Mouse (Mus musculus): Measurements from ENCODE around the gene Ssc4d. TPM values are rescaled to one million over a fixed set of nuclear protein-coding genes. Genes with fewer than 3 reads are reported as not detected.

Gene Ssc4d
- polyA plus RNA-seq, 1 experiment from 2014 or later: 2.2 TPM

DNA sequence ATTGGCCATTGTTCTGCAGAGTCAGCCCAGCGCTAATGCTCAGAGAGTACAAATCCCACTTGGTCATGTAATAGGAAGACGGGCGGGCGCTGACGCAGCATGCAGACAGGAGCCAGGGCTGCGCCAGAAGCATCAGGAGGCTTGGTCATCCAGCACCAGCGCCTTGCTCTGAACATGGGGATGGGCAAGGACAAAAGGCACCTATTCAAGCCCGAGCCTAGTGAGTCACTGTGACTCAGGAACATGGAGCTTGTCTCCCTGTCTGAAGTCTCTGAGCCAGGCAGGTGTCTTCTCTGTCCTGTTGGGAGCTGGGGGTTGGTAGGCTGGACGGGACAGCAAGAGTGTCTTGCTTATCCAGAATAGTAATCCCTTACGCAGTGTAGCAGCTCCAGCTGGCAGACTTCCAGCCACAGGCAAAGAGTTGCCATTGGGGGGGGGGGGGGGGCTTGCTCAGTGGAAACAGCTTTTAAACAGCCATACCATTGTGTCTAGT is 28.4 kb downstream of the Ssc4d start:
- Histone ChIP-seq H3K4me3 (ENCODE audit: low read depth, low read length) (no peak overlapping the region), H3K27ac (ENCODE audit: low read length) (no peak overlapping the region), H3K9me3 (ENCODE audit: control insufficient read depth, low read depth, low read length) (no peaks in the 10 kb centered on the region), H3K4me2 (replicated peaks; ENCODE audit: low read depth, low read length) (no peak overlapping the region), H3K9ac (replicated peaks; ENCODE audit: low read depth, low read length) (no peak overlapping the region), H3K4me1 (ENCODE audit: control insufficient read depth, insufficient read depth, low read length) (peaks cover 7% of the 10 kb centered on the region), H3K27me3 (ENCODE audit: control insufficient read depth, insufficient read depth, low read length) (no peaks in the 10 kb centered on the region), H3K36me3 (ENCODE audit: control insufficient read depth, insufficient read depth, low read length) (no peaks in the 10 kb centered on the region)
- ATAC-seq (ENCODE audit: insufficient number of reproducible peaks, insufficient read depth, low FRiP score, low read depth): peak; percentile 68; the same call in 1 of the 2 replicates
- 45% methylated on average over 10 of the region's 10 CpGs for WGBS

GRCm38 (mm10) chr5:135942710-135943109 is 31.6 kb downstream of the Ssc4d start:
- Histone ChIP-seq H3K4me1 (ENCODE audit: control insufficient read depth, insufficient read depth, low read length) (peaks cover 7% of the 10 kb centered on the region), H3K27ac (ENCODE audit: low read length) (no peak overlapping the region), H3K27me3 (ENCODE audit: control insufficient read depth, insufficient read depth, low read length) (no peaks in the 10 kb centered on the region), H3K4me3 (ENCODE audit: low read depth, low read length) (no peak overlapping the region), H3K9ac (replicated peaks; ENCODE audit: low read depth, low read length) (no peak overlapping the region), H3K9me3 (ENCODE audit: control insufficient read depth, low read depth, low read length) (no peaks in the 10 kb centered on the region), H3K36me3 (ENCODE audit: control insufficient read depth, insufficient read depth, low read length) (no peaks in the 10 kb centered on the region), H3K4me2 (replicated peaks; ENCODE audit: low read depth, low read length) (no peak overlapping the region)
- ATAC-seq (ENCODE audit: insufficient number of reproducible peaks, insufficient read depth, low FRiP score, low read depth): no peak
- 65% methylated on average over 6 of the region's 6 CpGs for WGBS

DNA sequence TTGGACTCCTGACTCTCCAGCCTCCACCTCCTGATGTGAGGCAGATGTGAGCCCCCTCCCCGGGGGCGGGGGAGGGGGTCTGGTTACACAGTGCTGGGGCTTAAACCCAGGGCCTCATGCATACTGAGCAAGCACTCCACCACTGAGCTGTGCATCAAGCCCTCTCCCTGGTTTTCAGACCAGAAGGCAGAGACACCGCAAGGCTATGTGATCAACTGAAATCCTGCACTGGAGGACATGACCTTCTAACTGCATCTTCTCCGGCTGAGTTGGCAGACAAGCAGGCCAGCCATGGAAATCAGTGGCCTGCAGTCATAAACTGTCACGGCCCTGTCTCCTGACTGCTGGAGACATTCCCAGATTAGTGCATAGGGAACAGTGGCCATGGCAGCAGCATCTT is 33.7 kb downstream of the Ssc4d start:
- no peaks in the 10 kb centered on the region for H3K4me1 ChIP-seq (ENCODE audit: control insufficient read depth, insufficient read depth, low read length)
- H3K4me2 ChIP-seq (replicated peaks; ENCODE audit: low read depth, low read length): no peak overlapping the region
- ATAC-seq (ENCODE audit: insufficient number of reproducible peaks, insufficient read depth, low FRiP score, low read depth): no peak
- H3K9me3 ChIP-seq (ENCODE audit: control insufficient read depth, low read depth, low read length): no peaks in the 10 kb centered on the region
- H3K9ac ChIP-seq (replicated peaks; ENCODE audit: low read depth, low read length): no peak overlapping the region
- no peaks in the 10 kb centered on the region for H3K36me3 ChIP-seq (ENCODE audit: control insufficient read depth, insufficient read depth, low read length)
- no peak overlapping the region for H3K4me3 ChIP-seq (ENCODE audit: low read depth, low read length)
- no peaks in the 10 kb centered on the region for H3K27me3 ChIP-seq (ENCODE audit: control insufficient read depth, insufficient read depth, low read length)
- no peak overlapping the region for H3K27ac ChIP-seq (ENCODE audit: low read length)
- 60% methylated on average over 5 of the region's 5 CpGs for WGBS

DNA sequence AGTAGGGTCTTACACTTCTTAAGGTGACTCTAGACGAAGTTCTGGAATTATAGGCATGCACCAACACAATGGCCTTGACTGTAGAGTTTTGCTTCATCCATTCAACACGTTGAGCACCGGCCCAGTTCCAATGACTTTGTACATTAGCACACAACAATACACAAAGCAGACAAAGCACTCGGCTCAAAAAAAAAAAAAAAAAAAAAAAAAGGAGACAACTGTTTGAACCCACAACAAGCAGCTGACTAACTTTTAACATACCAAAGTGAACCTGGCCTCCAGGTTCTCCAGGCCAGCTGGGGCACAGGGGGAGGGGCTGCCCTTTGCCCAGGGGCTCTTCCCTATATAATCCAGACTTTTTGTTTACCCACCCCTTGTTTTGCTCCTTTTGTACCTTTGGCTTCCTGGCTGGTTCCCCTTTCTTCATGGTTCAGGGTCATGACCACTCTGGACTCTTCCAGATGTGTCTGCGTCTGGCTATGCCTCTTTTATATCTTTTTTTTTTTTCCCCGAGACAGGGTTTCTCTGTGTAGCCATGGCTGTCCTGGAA is 38.6 kb downstream of the Ssc4d start:
- Histone ChIP-seq H3K4me1 (ENCODE audit: control insufficient read depth, insufficient read depth, low read length) (0 out of 2 replicates have a peak, but pooled peaks cover 3% of the 10 kb centered on the region), H3K4me2 (replicated peaks; ENCODE audit: low read depth, low read length) (no peak overlapping the region), H3K4me3 (ENCODE audit: low read depth, low read length) (no peak overlapping the region), H3K27me3 (ENCODE audit: control insufficient read depth, insufficient read depth, low read length) (no peaks in the 10 kb centered on the region), H3K9ac (replicated peaks; ENCODE audit: low read depth, low read length) (no peak overlapping the region), H3K36me3 (ENCODE audit: control insufficient read depth, insufficient read depth, low read length) (peaks cover 18% of the 10 kb centered on the region), H3K9me3 (ENCODE audit: control insufficient read depth, low read depth, low read length) (no peaks in the 10 kb centered on the region), H3K27ac (ENCODE audit: low read length) (no peak overlapping the region)
- WGBS: 82% methylated on average over 6 of the region's 6 CpGs
- no peak for ATAC-seq (ENCODE audit: insufficient number of reproducible peaks, insufficient read depth, low FRiP score, low read depth)

- Histone ChIP-seq H3K4me1 (ENCODE audit: control insufficient read depth, insufficient read depth, low read length) (0 out of 2 replicates have a peak, but pooled peaks cover 3% of the 10 kb centered on the region), H3K9me3 (ENCODE audit: control insufficient read depth, low read depth, low read length) (no peaks in the 10 kb centered on the region), H3K4me2 (replicated peaks; ENCODE audit: low read depth, low read length) (peak overlapping the region; percentile 26), H3K9ac (replicated peaks; ENCODE audit: low read depth, low read length) (no peak overlapping the region), H3K27ac (ENCODE audit: low read length) (peak overlapping the region; percentile 74; the same call in 1 of the 2 replicates), H3K4me3 (ENCODE audit: low read depth, low read length) (0 out of 2 replicates have a peak overlapping the region, but pooled peaks have one; percentile 57), H3K36me3 (ENCODE audit: control insufficient read depth, insufficient read depth, low read length) (peaks cover 23% of the 10 kb centered on the region), H3K27me3 (ENCODE audit: control insufficient read depth, insufficient read depth, low read length) (no peaks in the 10 kb centered on the region)
- ATAC-seq (ENCODE audit: insufficient number of reproducible peaks, insufficient read depth, low FRiP score, low read depth): peak; percentile 23
- WGBS: 54% methylated on average over 7 of the region's 7 CpGs
Measured at GRCm38 (mm10) chr5:135935176-135935523, 39.2 kb downstream of the Ssc4d start.

DNA sequence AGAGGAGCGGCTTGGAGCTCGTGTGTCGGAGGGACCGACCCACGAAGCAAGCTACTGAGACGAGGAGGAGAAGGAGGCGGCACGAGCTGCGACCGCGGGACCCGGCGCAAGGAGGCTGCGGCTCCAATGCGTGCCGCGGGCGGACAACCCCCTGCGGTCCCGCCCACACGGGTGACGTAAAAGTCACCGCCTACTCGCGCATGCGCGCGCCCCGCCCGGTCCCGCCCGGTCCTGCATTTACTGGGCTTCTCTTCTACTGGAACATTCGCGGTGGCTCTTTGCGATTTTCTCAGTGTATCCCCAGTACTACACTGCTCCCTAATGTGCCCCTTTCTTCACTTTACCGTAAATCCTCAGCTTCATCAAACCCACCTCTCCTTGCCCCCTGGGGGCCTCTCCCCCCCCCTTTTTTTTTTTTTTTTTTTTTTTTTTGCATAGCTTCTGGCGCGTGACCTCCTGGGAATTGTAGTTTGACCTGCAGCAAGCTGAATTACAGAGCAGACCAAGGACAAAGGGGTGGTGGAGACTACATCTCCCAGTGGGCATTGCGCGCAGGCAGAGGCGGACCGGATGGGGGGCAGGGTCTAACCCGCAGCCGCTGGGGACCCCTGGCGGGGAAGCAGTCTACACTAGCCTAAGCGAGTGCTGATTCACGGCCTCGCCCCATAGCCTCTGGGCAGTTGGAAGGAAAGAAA is 39.7 kb downstream of the Ssc4d start, which contains the start of gene Ywhag:
Gene Ywhag (minus strand): TSS at position 136 of the 695 bp plus-strand sequence.
- Histone ChIP-seq H3K27me3 (ENCODE audit: control insufficient read depth, insufficient read depth, low read length) (no peaks in the 10 kb centered on the region), H3K9me3 (ENCODE audit: control insufficient read depth, low read depth, low read length) (no peaks in the 10 kb centered on the region), H3K4me1 (ENCODE audit: control insufficient read depth, insufficient read depth, low read length) (0 out of 2 replicates have a peak, but pooled peaks cover 3% of the 10 kb centered on the region), H3K4me3 (ENCODE audit: low read depth, low read length) (peak within 1 kb of the TSS; percentile 57), H3K4me2 (replicated peaks; ENCODE audit: low read depth, low read length) (peak within 1 kb of the TSS; percentile 67), H3K36me3 (ENCODE audit: control insufficient read depth, insufficient read depth, low read length) (peaks cover 29% of the 10 kb centered on the region), H3K9ac (replicated peaks; ENCODE audit: low read depth, low read length) (peak within 1 kb of the TSS; percentile 50), H3K27ac (ENCODE audit: low read length) (peak within 1 kb of the TSS; percentile 97)
- ATAC-seq (ENCODE audit: insufficient number of reproducible peaks, insufficient read depth, low FRiP score, low read depth): peak; percentile 96
- under 1% methylated on average over 45 of the region's 48 CpGs for WGBS

DNA sequence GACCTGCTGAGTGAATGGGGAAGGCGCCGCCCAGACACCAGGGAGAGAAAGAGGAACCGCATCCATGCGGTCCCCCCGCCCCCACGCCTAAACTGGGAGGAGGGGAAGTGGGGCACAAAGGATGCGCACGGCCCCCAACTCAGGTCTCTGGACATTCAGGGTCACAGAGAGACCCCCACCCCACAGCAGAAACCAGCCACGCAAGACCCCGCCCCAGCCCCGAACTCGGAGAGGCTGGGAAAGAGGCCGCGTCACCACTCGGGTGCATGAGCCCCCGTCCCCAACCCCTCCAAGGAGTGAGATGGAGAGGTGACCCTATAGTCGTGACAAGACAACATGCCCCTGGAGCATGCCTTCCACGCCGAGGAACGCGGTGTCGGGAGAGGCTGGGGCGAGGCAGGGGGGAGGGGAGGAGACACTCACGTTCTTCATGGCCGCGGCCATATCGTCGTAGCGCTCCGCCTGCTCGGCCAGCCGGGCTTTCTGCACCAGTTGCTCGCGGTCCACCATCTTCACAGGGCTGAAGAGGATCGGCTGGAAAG is 40.4 kb downstream of the Ssc4d start:
- H3K27me3 ChIP-seq (ENCODE audit: control insufficient read depth, insufficient read depth, low read length): no peaks in the 10 kb centered on the region
- peak; percentile 66; the same call in 1 of the 2 replicates for ATAC-seq (ENCODE audit: insufficient number of reproducible peaks, insufficient read depth, low FRiP score, low read depth)
- WGBS: under 1% methylated on average over 35 of the region's 35 CpGs

GRCm38 (mm10) chr5:135933222-135933899 is 41.0 kb downstream of the Ssc4d start:
- H3K27ac ChIP-seq (ENCODE audit: low read length): peak overlapping the region; percentile 97
- H3K4me1 ChIP-seq (ENCODE audit: control insufficient read depth, insufficient read depth, low read length): 0 out of 2 replicates have a peak, but pooled peaks cover 3% of the 10 kb centered on the region
- H3K4me3 ChIP-seq (ENCODE audit: low read depth, low read length): peak overlapping the region; percentile 57
- WGBS: 6% methylated on average over 12 of the region's 12 CpGs
- peak overlapping the region; percentile 50 for H3K9ac ChIP-seq (replicated peaks; ENCODE audit: low read depth, low read length)
- H3K4me2 ChIP-seq (replicated peaks; ENCODE audit: low read depth, low read length): peak overlapping the region; percentile 67
- peaks cover 33% of the 10 kb centered on the region for H3K36me3 ChIP-seq (ENCODE audit: control insufficient read depth, insufficient read depth, low read length)
- ATAC-seq (ENCODE audit: insufficient number of reproducible peaks, insufficient read depth, low FRiP score, low read depth): no peak
- H3K27me3 ChIP-seq (ENCODE audit: control insufficient read depth, insufficient read depth, low read length): no peaks in the 10 kb centered on the region
- H3K9me3 ChIP-seq (ENCODE audit: control insufficient read depth, low read depth, low read length): no peaks in the 10 kb centered on the region

More for the DNA sequence above, 40.4 kb downstream of the Ssc4d start:
- H3K27ac ChIP-seq (ENCODE audit: low read length): peak overlapping the region; percentile 97
- H3K4me3 ChIP-seq (ENCODE audit: low read depth, low read length): peak overlapping the region; percentile 57
- 0 out of 2 replicates have a peak, but pooled peaks cover 3% of the 10 kb centered on the region for H3K4me1 ChIP-seq (ENCODE audit: control insufficient read depth, insufficient read depth, low read length)
- H3K9me3 ChIP-seq (ENCODE audit: control insufficient read depth, low read depth, low read length): no peaks in the 10 kb centered on the region
- peak overlapping the region; percentile 67 for H3K4me2 ChIP-seq (replicated peaks; ENCODE audit: low read depth, low read length)
- H3K36me3 ChIP-seq (ENCODE audit: control insufficient read depth, insufficient read depth, low read length): peaks cover 33% of the 10 kb centered on the region
- H3K9ac ChIP-seq (replicated peaks; ENCODE audit: low read depth, low read length): peak overlapping the region; percentile 50
